Mouse (Mus musculus) spleen, adult 2 months (tissue): ENCODE data around the gene Slc16a11.

Experiments used
- CTCF ChIP-seq: fragments of 200-500 bp; IDR thresholded peaks from 2 replicates; pipeline ENCODE4 v1.5.1; 2011; ENCODE audit warnings: mild to moderate bottlenecking, inconsistent platforms; ENCODE audit not compliant: insufficient read depth, insufficient read length, insufficient replicate concordance; ENCODE audit errors: extremely low read depth
- POLR2A ChIP-seq: fragments of 200-500 bp; IDR thresholded peaks from 2 replicates; pipeline ENCODE4 v1.6.1; 2011; ENCODE audit warnings: low read depth, low read length, inconsistent platforms

GRCm38 (mm10) chr11:70211972-70212371 lies 580 bp upstream of the Slc16a11 start:
- TF ChIP-seq CTCF = no peak
- no peak for TF ChIP-seq POLR2A
